Mouse (Mus musculus) C3H10T1/2 (cell line): ENCODE results near the gene Olfr630. TPM values are rescaled to one million over a fixed set of nuclear protein-coding genes. Genes with fewer than 3 reads are reported as not detected.

Experiments used
- polyA plus RNA-seq, 2 experiments: library from polyadenylated mRNA; unstranded; fragments of >200 nt; fragmentation: generic; extraction: Trizol; gene quantifications; one replicate each; pipeline ENCODE4 v1.2.1; 2012; ENCODE audit warnings: missing spikeins in 2 of 2

Olfr630 gene
- polyA plus RNA-seq: not detected

DNA sequence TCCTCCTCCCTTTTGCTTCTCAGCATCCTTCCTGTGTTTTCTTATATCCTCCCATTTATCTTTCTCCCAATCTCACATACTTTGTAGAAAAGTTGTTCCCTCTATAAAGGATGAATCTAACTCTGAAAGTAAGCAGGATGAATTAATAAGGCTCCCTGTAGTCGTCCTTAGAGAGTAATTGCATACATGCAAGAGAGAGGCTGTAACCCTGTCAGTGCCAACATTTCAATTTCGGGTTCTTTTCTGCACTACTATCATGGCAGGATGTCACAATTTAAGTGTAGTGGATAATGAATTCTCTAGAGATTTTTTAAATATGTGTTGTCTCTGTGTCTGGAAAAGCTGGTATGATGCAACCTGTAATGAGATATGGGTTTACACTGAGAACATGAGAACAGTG, at the start of gene Olfr630:
Olfr630 (minus strand) TSS at position 101 of the 400 bp plus-strand sequence.

DNA sequence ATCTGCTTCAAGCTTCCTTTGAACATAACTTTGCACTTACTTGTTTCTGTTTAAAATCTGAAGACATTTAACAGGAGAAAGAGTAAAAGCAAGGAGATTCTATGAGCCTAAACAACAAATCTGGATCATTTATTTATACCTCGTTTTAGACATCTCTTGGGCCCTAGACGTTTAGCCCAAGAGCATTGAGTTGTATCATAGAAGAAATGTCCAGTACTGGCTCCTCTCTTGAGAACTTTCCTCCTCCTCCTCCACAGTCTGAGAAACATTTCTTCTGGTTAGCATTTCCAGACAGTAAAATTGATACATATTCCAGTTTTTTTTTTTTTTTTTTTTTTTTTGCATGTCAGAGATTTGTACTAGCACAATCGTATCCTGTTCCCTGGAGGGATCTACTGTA, 34.6 kb upstream of the Olfr630 start, which contains the start of gene Olfr67:
Olfr67 (minus strand) TSS at position 101 of the 400 bp plus-strand sequence.

DNA sequence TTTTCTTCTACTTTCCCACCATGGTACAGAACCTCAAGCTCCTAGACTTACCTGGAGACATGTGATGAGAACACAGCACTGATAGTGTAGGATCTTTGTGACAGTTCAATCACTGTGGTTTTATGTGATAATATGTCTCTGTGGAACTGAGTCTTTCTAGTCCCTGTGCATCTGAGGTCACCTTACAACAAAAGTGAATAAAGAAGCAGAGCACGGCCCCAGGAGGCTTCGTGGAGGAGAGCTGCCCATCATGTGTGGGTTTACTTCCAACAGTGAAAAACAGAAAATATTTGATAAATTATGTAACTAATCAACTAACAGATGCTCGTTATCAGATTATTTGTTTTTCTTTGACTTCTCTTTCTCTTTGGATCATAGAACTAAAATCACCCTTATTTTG, 22.5 kb upstream of the Olfr630 start, which contains the start of gene Olfr68:
Olfr68 (minus strand) TSS at position 101 of the 400 bp plus-strand sequence.

DNA sequence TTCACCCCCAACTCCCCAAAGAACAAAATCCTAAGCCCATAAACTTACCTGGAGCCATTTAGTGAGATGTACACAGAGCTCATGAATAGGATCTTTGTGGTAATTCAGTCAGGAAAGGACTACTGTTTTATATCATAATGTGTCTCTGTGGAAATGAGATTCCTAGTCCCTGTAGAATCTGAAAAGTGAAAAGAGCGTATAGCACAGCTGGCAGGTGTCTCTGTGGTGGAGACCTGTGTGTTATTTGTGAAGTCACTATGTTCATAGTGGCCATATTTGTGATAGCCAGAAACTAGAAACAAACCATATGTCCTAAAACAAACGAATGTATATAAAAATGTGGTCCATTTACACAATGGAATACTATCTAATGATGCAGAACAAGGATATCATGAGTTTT, 14.4 kb upstream of the Olfr630 start, which contains the start of gene Olfr69:
Olfr69 (minus strand) TSS at position 101 of the 400 bp plus-strand sequence.

DNA sequence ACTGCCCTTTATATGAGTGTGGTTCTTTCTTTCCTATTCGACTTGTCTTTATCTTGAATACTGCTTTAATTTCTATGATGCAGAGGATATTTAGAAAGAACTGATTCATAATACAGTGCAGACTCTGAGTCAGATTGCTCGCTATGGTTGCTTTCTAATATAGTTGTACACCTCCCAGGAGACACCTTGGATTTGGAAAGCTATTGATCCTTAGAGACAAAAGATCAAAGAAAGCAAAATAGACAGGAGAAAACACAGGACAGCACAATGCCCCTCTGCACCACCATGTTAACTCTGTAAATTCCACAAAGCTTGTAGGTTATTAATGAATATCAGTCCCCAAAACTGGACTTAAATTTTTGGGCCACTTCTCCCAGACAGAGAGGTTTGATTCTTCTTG, 12.3 kb downstream of the Olfr630 start, which contains the start of gene Olfr629:
Olfr629 (minus strand) TSS at position 101 of the 400 bp plus-strand sequence.

DNA sequence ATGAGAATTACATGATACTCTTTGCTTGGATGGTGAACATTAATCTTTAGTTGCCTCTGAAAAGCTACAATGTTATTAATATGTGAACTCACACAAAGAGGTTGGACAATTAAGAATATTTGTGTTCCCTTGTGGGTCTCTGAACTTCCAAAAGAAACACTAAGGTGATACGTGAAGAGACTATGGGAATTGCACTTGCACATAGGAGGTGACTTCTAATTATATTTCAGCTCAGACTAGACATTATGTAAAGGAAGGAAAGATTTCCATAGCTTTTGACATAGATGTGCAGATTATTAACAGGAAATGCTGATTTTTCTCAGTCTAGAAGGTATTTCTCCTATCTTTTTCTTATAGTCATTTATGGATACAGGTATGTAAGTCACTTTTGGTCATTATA, 27.1 kb downstream of the Olfr630 start, which contains the start of gene Olfr628:
Olfr628 (plus strand) TSS at position 301 of the 400 bp plus-strand sequence.

DNA sequence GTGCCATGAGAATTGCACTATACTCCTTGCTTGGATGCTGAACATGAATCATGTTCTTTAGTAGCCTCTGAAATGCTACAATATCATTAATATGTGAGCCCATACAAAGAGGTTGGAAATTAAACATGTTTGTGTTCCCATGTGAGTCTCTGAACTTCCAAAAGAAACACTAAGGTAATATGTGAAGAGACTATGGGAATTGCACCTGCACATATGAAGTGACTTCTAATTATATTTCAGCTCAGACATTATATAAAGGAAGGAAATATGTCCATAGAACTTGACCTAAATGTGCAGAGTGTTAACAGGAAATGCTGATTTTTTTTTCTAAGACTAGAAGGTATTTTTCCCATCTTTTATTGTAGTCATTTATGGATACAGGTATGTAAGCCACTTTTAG, 42.8 kb downstream of the Olfr630 start, which contains the start of gene Olfr243:
Olfr243 (plus strand) TSS at position 301 of the 400 bp plus-strand sequence.

Other genes starting within 250 kb of the Olfr630 start
- gene Olfr610, start 245.2 kb downstream of the Olfr630 start, polyA plus RNA-seq: not detected
- not detected for gene Olfr611, start 236.5 kb downstream of the Olfr630 start, polyA plus RNA-seq
- not detected for gene Olfr612, start 214.6 kb downstream of the Olfr630 start, polyA plus RNA-seq
- not detected for gene Olfr613, start 209.3 kb downstream of the Olfr630 start, polyA plus RNA-seq
- not detected for gene Olfr615, start 201.3 kb downstream of the Olfr630 start, polyA plus RNA-seq
- not detected for gene Olfr616, start 188.2 kb downstream of the Olfr630 start, polyA plus RNA-seq
- not detected for gene Olfr617, start 184.3 kb downstream of the Olfr630 start, polyA plus RNA-seq
- not detected for gene Olfr618, start 167.2 kb downstream of the Olfr630 start, polyA plus RNA-seq
- not detected for gene Olfr619, start 156.8 kb downstream of the Olfr630 start, polyA plus RNA-seq
- not detected for gene Olfr620, start 144.8 kb downstream of the Olfr630 start, polyA plus RNA-seq
- gene Olfr622, start 114.6 kb downstream of the Olfr630 start, polyA plus RNA-seq: not detected
- not detected for gene Olfr623, start 93.6 kb downstream of the Olfr630 start, polyA plus RNA-seq
- gene Olfr624, start 86.1 kb downstream of the Olfr630 start, polyA plus RNA-seq: not detected
- gene Olfr625-ps1, start 74.6 kb downstream of the Olfr630 start, polyA plus RNA-seq: not detected
- gene Olfr243, start 42.7 kb downstream of the Olfr630 start, polyA plus RNA-seq: not detected
- gene Olfr628, start 27.0 kb downstream of the Olfr630 start, polyA plus RNA-seq: not detected
- not detected for gene Olfr629, start 12.4 kb downstream of the Olfr630 start, polyA plus RNA-seq
- not detected for gene Olfr69, start 14.3 kb upstream of the Olfr630 start, polyA plus RNA-seq
- not detected for gene Olfr68, start 22.4 kb upstream of the Olfr630 start, polyA plus RNA-seq
- gene Olfr67, start 34.5 kb upstream of the Olfr630 start, polyA plus RNA-seq: not detected
- gene Hbb-bt, start 56.7 kb upstream of the Olfr630 start, polyA plus RNA-seq: not detected
- not detected for gene Hbb-bs, start 70.8 kb upstream of the Olfr630 start, polyA plus RNA-seq
- gene Hbb-bh2, start 83.2 kb upstream of the Olfr630 start, polyA plus RNA-seq: not detected
- gene Hbb-bh1, start 85.8 kb upstream of the Olfr630 start, polyA plus RNA-seq: under 1 TPM; 0.08 to 0.97 TPM
- gene Hbb-y, start 95.9 kb upstream of the Olfr630 start, polyA plus RNA-seq: under 1 TPM in 1 of 2 experiments, not detected in 1; 0.06 TPM
- not detected for gene Olfr66, start 128.9 kb upstream of the Olfr630 start, polyA plus RNA-seq
- not detected for gene Olfr64, start 137.2 kb upstream of the Olfr630 start, polyA plus RNA-seq
- under 1 TPM in 1 of 2 experiments, not detected in 1; 0.05 TPM for gene Olfr65, start 146.2 kb upstream of the Olfr630 start, polyA plus RNA-seq
- gene Olfr631, start 171.5 kb upstream of the Olfr630 start, polyA plus RNA-seq: not detected
- gene Olfr632, start 177.0 kb upstream of the Olfr630 start, polyA plus RNA-seq: not detected
- gene Olfr633, start 187.1 kb upstream of the Olfr630 start, polyA plus RNA-seq: not detected
- not detected for gene Olfr635, start 213.8 kb upstream of the Olfr630 start, polyA plus RNA-seq
- gene Olfr638, start 241.4 kb upstream of the Olfr630 start, polyA plus RNA-seq: not detected